Mouse (Mus musculus) testis, adult 2 months (tissue): ENCODE data around the gene Pianp.

Source experiments
- CTCF ChIP-seq: fragments of 200-500 bp; IDR thresholded peaks from 2 replicates; pipeline ENCODE4 v1.5.1; 2012; ENCODE audit warnings: low read depth, mild to moderate bottlenecking, inconsistent platforms, low read length, moderate library complexity; ENCODE audit not compliant: control insufficient read depth, insufficient read depth, insufficient replicate concordance
- POLR2A ChIP-seq: fragments of 200-500 bp; IDR thresholded peaks from 2 replicates; pipeline ENCODE4 v1.6.1; 2012; ENCODE audit warnings: low read depth, mild to moderate bottlenecking, inconsistent platforms, low read length, moderate library complexity; ENCODE audit not compliant: control insufficient read depth

GRCm38 (mm10) chr6:125049678-125050077 is 53.2 kb downstream of the Pianp start, which contains the start of gene Acrbp:
- TF ChIP-seq CTCF (no peak), POLR2A (peak; percentile 98)
